Mouse (Mus musculus): ENCODE results near the gene Ccdc148.

Gene Ccdc148

DNA sequence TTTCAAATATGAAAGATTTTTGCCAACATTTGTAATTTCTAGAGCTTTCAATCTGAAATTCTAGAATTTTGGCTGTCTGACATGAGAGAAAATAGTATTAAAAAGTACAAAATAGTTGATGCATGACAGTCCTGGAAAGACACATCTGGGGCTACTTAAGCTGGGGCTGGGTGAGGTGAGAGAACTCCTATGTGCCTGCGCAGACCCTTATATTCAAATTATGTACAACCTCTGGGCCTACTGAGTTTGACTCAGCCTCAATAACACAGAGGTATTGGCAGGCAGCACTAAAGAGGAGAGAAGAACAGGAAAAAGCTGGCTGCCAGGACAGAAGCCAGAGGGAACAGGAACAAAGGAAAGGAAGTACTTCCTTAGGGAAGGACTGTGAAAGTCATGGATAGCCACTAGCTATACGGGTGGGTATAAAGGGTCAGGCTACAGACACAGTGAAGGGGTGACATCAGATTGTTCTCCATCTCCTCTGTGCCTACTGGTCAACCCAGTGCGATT is 381.4 kb downstream of the Ccdc148 start:
- DNase-seq (ENCODE audit: low read depth), result no peak

GRCm38 (mm10) chr2:58773833-58774232 is 386.6 kb downstream of the Ccdc148 start:
- no peak for DNase-seq (ENCODE audit: low read depth)
